Mouse (Mus musculus) T-helper 1 cell (primary cell): ENCODE results near the gene Abhd11.
"Not testable (repeated sequence)": the region's sequence is repeated elsewhere in the genome, so short reads cannot be mapped to it uniquely, and the experiment has no call there.

Experiments
- in situ Hi-C: fragments of 300-600 bp; cut with MboI, MseI; formaldehyde crosslinking; loops from one replicate; pipeline ENCODE4 v1.15.1; 2025; ENCODE audit warnings: high pct_unique_total_duplicates

Gene Abhd11

DNA sequence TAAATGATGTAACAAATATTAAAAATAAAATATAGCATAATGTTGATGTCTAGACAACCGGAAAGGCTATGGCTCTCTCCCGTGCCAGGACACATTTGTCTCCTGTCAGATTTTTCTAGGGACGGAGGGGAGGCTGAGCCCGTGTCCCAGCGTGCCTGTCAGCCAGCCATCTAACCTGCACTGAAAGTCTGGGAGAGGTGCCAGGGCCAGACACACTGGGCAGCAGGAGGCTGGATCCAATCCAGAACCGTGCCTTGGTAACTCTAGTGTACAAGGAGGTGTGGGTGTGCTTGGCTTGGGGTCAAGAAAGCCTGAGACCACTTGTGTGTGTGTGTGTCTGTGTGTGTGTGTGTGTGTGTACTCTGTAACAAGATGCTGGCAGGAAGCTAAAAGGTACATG is 12.9 kb downstream of the Abhd11 start:
- in situ Hi-C loops: no loop called here

DNA sequence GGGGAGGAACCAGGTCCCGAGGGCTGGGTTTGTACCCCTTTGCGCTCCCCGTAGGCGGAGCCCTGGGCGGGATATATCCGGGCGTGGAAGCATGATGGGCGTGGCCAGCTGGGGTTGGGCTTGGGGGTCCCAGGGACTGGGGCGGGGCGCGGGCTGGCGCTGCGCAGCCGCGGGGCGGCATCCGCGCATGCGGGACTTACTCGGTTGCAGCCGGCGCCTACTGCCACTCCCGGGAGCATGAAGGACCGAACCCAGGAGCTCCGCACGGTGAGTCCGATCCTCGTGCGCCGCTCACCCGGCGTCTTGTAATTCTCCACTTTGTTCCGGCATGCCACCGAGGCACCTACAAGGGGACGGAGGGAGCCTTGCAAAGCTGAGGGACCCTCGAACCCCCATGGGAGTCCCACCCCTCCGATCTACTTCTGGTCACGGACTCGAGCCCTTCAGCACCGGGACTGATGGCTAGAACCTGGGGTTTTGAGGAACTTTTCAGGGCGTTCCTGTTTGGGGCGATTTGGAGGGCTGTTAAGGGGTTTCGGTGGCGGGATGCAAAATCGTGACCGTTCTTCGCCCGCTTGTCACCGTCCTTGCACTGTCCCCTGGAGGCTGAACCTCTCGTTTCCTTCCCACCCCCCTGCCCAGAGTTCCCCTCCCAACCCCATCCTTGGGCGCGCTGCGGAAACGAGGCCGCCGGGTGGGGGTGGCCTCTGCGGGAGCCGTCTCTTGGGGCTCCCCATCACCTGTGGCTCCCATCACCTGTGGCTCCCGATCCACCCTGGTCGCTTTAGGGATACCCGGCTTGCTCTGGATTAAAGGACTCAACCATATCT is 14.6 kb downstream of the Abhd11 start, which contains the start of gene Stx1a:
Gene Stx1a (plus strand): TSS at position 139 of the 830 bp plus-strand sequence.
- in situ Hi-C loops: no loop called here

DNA sequence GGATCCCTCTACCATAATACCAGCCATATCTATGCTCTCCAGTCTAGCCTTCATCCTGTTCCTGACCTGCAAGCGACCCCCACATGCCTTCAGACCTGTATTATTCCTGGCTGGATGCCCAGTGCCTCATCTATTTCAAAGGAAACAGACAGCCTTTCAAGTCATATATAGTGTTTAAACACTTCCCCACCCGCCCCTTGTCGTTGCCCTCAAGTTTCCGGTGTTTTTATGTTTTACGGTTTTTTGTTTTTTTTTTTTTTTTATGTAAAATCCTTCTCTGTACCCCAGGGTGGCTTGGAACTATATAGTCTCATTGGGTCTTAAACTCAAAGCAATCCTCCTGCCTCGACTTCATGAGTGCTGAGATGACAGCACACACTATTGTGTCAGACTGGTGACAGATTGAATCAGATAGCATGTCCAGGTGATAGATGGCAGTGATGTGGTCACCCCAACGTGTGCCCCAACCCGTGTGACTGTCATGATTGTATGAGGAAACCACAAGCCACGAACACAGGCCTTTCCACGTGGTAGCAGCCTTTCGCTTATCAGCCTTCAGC is 15.8 kb downstream of the Abhd11 start:
- in situ Hi-C loops: no loop called here

DNA sequence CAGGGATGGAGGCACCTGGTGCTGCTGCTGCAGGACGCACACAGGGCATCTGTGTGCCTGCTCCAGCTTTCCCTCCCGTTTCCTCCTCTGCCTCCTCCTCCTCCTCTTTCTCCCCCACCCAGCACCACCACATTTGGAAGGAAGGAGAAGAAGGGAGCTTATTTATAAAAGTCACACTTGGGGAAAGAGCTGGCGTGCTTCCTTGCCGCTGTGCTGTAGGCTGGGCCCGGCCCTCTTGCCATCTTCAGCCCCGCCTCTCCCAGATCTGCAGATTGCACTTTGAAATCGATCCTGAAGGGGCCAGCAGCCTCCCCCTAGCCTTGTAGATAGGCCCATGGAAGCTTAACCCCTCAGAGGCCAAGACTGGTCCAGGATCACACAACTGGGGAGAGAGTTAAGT is 16.9 kb downstream of the Abhd11 start:
- in situ Hi-C loops: no loop called here

DNA sequence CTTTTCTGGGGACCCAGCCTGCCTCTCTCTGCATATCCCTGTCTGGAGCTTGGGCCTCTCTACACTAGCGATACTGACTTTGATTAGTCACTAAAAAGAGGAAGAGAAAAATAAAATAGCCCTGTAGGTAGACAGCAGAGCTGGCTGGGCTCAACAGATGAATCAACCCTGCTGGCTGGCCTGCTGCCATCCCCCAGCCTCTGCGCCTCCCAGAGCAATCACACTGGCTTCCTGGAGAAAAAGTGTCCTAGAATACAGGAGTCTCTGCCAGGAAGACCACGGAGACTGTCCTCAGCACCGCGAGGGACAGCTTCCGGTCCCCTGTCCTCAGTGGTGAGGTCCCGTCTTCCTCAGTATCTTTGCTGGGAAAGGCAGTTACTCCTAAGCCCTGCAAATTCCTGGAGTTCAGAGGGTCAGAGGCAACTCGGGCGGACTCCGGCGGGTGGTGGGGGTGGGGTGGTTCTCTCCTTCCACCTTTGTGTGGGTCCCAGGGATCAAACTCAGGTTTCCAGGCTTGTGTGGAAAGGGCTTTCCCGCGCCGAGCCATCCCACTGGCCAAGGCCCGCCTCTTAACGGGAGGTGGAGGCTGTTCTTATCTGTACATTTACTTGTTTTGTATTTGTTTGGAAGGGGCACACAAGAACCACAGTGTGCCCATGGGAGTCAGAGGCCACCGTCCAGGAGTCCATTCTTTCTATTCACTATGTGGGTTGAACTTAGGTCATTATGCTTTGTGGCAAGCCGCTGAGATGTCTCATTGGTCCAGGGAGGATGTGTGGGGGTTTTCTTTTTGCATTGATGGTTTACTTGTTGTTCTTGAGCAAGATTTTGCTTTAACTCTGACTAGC is 20.3 kb downstream of the Abhd11 start:
- in situ Hi-C loops: no loop called here

DNA sequence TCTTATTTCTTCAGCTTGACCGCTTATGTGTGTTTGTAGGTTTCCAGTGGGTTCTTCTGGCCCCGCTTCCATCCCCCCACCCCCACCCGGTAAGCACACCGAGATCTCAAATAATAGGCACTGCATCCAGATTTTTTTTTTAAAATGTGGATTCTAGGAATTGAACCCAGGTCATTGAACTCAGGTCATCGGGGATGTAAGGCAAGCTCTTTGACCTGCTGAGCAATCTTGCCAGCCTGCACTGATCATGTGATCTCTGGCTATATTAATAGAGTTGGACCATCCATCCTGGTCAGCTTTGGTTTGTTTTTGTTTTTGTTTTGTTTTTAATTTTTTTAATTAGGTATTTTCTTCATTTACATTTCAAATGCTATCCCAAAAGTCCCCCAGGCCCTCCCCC is 23.6 kb downstream of the Abhd11 start:
- in situ Hi-C loops: no loop called here

DNA sequence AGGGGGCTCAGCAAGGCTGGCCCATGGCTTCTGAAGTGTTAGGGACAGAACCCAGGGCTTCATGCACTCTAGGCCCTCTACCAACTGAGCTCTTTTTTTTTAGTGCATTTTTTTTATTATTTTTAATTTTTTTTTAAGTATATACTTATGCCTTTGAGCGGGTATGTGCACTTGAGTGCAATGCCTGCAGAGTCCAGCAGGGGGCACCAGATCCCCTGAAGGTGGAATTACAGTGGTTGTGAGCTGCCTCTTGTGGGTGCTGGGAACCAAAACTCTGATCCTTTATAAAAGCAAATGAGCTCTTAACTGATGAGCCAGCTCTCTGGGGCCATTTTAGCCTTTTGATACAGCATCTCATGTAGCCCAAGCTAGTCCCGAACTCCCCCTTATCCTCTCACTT is 25.6 kb downstream of the Abhd11 start:
- in situ Hi-C loops: no loop called here

DNA sequence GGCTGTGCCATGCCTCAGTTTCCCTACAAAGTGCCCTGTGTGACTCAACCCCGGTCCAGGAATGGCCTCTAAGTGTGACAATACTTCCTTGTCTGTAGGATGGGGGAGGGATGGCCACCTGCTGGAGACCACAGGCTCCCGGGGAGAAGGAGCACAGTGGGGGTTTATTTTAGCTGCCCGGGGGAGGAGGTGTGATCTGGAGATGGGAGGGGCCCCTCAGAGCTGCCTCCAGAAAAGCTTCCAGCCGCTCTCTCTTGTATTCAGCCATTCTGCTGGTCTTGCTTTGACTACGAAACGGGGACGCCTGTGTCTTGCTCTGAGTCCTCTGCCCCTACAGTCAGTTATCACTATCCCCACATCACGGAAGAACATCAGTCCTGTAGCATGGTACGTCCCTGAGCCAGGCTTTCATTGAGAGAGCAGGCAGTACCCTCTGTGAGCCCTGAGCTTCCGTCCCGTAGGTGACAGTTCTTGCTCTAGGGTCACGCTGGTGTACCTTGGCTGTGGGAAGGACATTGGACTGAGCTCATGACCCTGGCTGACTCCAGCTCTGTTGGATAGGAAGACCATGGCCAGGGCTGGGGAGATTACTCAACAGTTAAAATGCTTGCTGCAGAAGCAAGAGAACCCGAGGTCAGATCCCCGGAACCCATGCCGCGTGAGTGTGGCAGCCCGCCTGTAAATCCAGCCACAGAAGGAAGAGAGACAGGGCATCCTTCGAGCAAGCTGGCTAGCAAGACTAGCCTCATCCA is 26.8 kb downstream of the Abhd11 start:
- in situ Hi-C loops: no loop called here

DNA sequence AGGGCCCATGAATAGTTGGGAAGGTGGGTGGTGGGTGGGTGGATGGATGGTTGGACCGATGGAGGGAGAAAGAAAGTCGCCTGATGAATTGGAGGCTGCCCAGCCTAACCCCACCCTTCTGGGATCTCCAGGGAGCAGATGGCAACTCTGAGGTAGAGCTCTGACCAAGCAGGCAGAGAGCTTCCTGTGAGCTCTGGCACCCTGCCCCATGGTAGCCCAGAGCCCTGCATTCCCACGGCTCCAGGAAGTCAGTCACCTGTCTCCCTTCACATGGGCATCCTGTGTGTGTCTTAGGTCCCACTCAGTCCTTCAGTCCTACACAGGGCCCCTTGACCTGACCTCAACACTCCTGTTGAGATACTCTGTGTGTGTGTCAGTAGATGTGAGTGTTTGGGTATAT is 29.0 kb downstream of the Abhd11 start:
- in situ Hi-C loops: no loop called here

DNA sequence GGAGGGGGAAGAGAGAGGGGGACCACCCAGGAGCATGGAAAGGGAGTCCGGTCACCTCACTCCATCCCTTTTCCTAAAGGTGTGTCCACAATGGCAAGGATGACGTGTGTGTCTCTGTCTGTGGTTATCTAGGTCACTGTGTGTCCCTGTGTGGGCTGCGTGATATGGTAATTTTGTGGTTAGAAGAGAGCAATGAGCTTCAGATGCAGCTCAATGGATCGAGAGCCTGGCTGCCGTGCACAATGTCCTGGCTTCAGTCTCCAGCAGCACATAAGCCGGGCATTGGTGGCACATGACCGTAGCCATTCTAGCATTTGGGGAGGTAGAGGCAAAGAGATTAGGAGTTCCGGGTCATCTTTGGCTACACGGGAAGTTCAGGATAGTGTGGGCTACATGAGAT is 30.6 kb downstream of the Abhd11 start:
- in situ Hi-C loops: no loop called here

DNA sequence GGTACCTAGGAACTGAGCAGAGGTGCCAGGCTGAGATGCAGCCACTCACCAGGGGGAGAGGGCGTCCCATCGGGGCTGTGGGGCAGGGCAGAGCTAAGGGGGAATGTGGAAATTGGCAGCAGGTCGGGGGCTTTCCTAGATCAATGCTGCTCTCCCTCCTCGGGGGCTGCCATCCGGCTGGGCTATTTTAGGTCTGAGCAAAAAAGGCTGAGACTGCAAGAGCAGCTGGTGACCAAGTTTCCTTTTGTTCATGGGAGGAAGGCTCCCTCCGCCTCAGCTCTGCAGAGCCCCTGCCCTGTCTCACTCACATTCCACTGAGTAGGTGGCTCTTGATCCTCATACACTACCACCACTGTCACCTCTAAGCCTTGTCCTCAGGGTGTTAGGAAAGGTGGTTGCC is 31.1 kb downstream of the Abhd11 start:
- in situ Hi-C loops: no loop called here

DNA sequence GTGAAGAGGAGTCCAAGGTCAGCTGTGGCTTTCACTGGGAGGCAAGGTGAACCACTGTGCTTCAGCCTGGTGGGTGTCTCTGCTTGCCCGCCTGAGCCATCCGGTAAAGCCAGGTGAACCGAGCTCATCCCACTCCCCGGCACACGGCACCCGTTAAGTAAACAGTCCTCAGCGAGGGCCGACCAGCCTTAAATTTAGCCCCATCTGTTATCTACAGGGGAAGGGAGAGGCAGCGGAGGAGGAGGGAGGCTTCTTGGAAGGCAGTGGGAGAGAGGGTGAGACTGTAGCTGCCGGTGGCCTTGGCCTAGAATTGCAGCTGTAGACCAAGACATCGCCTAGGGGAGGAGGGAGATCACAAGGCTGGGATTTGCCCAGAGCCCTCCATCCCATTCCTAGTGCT is 31.8 kb downstream of the Abhd11 start:
- in situ Hi-C loops: no loop called here

DNA sequence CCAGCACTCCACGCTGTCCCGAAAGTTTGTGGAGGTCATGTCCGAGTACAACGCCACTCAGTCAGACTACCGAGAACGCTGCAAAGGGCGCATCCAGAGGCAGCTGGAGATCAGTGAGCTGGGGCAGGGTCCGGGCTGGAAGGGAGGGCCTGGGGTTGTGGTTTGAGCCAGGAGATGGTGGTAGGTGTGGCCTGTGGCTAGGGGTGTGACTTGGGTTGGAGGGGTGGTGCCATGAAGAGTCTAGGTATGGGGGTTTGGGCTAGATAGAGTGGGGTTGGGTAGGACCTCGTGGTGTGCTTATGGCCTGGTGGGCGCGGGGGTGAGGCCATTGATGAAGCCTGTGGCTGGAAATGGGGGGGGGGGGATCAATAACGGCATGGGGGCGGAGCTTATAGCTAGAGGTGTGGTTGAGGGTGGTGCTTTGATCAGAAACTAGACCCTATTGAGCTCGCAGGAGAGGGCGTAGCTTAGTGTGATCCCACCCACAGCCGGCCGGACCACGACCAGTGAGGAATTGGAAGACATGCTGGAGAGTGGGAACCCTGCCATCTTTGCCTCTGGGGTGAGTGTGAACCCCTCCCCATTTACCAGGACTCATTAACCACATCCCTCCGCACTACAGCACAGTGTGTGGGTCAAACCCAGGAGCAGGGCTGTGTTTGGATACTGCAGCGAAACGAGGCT is 33.3 kb downstream of the Abhd11 start:
- in situ Hi-C loops: no loop called here

DNA sequence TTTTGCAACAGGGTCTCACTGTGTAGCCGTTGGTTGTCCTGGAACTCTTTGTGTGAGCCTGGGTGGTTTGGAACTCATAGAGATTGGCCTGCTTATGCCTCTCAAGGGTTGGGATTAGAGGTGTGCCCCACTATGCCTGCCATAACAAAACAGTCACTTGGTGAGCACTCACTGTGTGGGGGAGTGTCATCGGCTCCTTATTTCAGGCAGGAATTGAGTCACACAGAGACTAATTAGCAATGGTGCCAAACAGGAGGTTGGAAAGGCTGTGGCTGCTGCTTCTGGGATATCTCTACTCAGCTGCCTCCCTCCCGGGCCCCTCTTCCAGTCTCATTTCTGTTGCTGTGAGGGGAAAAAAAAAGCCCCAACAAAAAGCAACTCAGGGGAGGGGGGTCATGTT is 35.6 kb downstream of the Abhd11 start:
- in situ Hi-C loops: no loop called here

DNA sequence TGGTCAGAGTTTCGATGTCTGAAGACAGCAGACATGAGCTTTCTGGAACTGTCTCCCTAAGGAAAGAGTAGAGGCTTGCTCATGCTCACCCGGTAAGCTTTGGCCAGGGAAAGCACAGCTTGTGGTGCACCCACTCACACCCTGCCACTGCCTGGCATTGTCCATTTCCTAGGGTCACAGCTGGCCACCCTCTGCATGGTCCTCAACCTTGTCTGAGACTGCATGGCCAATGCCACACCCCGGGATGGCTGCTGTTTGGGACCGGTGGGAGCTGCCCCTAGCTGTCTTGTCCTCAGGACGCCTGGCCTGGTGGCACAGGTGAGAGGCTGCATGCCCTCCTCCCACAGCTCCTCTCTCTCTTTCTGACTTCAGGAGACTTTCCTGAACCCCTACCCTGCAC is 39.6 kb downstream of the Abhd11 start:
- in situ Hi-C loops: no loop called here

DNA sequence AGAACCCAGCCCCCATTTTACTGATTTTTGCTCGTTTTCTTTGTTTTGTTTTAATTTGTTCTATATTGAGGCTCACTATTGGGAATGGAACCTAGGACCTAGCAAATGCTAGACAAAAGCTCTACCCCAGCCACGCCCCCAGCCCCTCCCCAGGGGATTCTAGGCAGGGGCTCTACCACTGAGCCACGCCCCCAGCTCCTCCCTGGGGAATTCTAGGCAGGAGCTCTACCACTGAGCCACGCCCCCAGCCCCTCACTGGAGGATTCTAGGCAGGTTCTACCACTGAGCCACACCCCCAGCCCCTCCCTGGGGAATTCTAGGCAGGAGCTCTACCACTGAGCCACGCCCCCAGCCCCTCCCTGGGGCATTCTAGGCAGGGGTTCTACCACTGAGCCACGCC is 40.3 kb downstream of the Abhd11 start:
- in situ Hi-C loops: not testable (repeated sequence)

DNA sequence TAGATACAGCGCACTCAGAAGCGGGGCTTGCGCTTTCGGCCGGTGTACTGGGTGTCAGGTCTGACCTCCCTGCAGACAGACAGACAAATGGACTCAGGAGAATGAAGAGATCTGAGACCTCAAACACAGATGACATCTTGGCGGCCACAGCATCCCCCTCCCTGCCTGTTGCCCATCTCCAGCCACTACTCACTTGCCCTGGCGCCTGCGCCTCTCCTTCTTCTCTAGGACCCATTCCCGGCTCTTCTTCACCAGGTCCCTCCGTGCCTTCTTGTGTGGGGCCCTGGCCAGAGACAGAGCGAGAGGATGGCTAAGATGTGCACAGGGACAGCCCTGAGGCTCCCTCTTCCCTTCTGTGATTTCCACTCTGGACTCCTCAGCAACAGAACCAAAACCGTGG is 44.4 kb downstream of the Abhd11 start:
- in situ Hi-C loops: no loop called here
